Mouse (Mus musculus) kidney, adult 8-10 months (tissue): ENCODE measurements around the gene Pcyt2.

Experiments
- DNase-seq, 2 experiments: peaks; one replicate each; pipeline ENCODE4 v3.0.0; 2022

Pcyt2 gene

GRCm38 (mm10) chr11:120632559-120633519 is 15.1 kb upstream of the Pcyt2 start:
- peak; percentile 86 to 88 for DNase-seq

GRCm38 (mm10) chr11:120631726-120632448 is 14.2 kb upstream of the Pcyt2 start:
- no peak for DNase-seq

GRCm38 (mm10) chr11:120630881-120631725 is 13.4 kb upstream of the Pcyt2 start:
- DNase-seq, result peak; percentile 75 to 77

GRCm38 (mm10) chr11:120630401-120630871 is 12.7 kb upstream of the Pcyt2 start:
- DNase-seq, result peak; percentile 86 to 89

DNA sequence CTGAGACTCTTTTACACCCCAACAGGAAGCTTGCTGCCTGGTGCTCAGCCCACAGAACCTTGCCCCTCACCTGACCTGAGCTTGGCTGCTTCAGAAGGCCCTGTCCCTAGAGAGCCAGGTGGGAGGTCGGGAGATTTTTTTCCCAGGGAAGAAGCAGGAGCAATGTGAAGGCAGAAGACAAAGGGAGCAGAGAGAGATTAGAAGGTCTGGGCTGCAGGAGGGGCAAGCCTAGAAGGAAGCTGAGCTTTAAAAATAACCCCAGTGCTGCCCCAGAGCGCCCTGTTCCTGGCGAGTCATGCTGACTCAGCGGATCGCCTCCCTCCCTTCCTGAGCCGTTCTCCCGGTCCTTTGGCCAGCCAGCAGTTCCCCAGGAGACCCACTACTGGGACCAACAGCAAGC is 12.2 kb upstream of the Pcyt2 start:
- DNase-seq, result peak; percentile 67 to 69

- DNase-seq, result peak; percentile 74
Measured at GRCm38 (mm10) chr11:120629341-120629730, 11.6 kb upstream of the Pcyt2 start.

DNA sequence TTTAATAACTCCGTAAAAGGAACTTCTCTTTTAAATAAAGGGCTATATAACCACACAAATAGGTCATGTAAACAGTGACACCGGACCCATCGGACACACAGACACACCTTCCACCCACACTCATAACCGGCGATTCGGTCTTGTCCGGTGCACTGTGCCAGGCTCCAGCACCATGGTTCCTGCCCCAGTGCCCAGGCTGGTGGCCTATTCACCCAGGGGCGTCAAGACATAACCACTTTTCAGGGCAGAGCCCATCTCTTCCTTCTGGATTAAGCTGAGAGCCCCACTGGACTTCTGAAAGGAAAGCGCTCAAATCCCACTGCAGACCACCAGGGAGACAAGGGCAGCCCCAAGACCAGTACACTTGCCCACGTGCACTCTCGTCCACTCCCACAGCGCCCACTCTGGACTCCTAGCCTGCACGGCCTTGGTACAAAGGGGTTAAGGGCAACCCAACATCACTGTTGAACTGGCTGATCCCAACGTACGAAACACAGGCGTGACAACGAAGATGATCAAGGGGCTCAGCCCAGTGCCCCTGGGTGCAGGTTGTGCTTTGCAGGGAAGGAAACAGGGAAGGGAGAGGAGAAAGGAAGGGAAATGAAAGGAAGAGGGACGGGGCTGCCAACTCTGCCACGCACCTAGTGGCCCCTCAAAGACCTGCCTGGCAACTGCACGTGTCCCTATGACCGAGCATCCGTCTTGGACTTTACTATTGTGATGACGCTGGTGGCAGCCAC is 11.0 kb upstream of the Pcyt2 start:
- DNase-seq, result no peak

GRCm38 (mm10) chr11:120627468-120628300 is 9.9 kb upstream of the Pcyt2 start:
- DNase-seq, result no peak

- DNase-seq, result no peak
Measured at GRCm38 (mm10) chr11:120626785-120627467, 9.2 kb upstream of the Pcyt2 start.

DNA sequence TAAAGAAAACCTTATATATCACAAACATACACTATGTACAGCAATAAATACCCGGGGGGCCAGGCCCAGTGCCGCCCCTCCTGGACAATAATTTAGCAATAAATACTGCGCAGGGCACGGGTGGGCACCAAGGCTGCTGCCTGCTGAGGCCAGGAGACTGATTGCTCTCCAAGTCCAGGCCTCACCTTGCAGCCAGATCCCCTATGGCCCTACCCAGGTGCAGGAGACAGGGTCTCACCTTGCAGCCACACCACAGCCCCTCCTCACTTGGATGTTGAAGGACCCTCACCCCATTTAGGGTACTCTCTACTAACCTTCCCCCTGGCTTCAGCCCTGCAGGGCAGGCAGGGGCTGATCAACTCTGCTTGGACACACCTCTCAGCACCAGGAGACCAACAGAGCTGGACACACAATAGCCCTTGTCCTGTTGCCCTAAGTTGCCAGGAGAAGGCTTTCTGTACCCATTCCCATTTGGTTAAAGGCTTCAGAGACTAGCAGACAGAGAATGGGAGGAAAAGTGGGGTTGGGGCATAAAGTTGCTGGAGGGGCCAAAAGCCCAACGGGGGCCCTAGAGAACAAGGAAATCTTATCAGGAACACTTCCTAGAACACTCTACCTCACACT is 7.5 kb upstream of the Pcyt2 start, which contains the start of gene Sirt7:
Gene Sirt7, minus strand, starts transcription at position 89 of the 624 bp plus-strand sequence.
- no peak for DNase-seq

DNA sequence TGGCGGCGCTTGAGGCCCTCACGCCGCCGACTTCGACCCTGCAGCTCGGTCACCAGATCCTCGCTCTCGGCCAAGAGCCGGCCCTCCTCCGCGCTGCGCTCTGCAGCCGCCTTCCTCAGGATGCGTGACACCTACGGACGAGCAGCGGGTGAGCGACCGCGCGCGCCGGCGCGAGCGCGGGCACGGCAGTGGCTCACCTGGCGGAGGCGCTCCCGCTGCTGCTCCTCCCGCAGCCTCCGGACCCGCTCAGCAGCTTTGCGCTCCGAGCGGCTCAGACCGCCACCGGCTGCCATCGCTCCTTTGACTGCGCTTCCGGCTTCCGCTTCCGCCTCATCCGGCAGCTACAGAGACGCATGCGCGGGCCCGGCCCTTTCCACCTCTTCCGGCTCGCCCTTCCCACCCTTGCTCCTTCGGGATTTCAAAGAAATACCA is 7.0 kb upstream of the Pcyt2 start:
- peak; percentile 84 to 87 for DNase-seq

DNA sequence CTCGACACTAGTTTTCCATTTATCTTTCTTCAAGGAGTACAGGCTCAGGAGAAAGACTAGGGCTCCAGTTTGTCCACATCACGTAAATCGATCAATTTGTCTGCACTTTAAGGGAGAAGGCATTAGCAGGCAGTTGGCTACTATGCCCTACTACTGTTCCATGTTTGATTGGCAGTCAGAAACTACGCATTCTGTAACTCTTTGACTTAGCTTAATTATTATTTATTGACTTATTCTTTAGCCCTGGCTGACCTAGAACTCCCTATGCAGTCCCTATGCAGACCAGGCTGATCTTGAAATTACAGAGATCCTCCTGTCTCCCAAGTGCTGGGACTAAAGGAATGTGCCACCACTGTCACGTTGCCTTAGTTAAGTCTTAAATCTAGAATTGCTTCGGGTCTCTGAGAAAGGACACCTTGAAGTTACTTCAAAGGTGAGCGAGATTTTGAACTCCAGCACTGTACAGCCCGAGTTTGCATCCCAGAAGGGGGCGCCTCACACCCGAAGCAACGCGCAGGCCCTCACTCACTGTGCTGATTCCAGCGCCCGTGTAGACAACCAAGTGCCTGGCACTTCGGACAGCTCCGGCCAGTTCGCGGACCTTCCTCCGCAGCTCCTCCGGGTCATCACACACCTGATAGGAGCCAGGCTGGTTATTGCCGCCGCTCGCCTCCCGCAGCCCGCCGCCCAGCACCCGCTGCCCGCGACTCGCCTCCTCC is 6.4 kb upstream of the Pcyt2 start:
- peak; percentile 64 to 81 for DNase-seq

- DNase-seq, result no peak
Measured at GRCm38 (mm10) chr11:120622805-120623204, 5.1 kb upstream of the Pcyt2 start.

DNA sequence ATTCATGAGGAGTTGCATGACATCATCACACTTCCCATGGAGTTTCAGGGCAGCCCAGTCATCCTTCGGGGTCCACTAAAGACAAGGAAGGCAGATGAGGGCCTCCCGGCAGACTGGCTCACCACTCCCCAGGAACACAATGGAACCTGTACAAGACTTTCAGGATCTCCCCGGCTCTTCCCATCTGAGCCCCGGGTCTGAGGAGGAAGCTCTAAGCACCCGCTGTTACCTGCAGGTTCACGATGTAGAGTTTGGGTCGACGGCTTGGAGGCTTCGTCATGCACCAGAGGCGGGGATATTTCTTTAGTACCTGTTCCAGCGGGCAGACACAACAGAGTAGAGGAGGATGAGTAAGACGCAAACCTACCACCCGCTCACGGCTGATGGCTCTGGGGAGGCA is 2.5 kb upstream of the Pcyt2 start:
- no peak for DNase-seq

DNA sequence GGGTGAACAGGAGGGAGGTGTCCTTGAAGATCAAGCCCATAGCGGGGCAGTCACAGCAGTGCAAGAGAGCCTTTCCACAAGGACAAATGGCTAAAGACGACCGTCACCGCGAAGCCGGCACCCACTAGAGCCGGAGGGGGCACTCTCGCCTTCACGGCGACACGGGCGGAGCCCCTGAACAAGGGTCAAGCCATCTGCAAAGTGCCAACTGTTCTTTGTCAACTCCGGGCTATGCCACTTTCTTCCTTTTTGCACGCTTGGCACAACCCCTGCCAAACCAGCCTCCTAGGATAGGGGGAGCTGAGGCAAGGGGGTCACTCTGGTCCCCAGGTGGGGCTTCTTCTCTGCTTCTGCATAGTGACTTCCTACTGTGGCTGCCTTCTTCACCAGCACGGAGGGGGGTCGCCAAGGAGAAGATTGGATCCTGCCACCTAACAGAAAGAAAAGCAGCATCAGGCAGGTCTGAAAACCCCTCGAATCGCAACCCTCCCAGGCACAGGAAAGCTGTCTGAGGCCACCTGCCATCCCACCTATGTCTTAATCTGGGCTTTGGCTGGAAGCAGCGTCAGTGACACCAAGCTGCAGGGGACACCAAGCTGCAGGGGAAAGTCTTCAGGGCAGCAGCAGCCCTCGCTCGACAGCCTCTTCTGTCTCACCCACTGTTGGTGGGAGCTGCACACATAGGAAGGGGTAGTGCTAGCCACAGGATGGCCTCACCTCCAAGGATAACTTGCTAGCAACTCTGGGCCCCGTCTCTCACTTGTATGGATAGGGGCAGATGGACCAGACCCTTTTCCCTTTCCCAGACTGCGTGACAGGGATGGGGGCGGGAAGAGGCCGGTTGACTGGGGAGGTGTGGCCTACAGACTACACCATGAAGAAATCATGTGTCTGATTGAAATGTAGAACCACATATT is 1.1 kb upstream of the Pcyt2 start:
- no peak for DNase-seq

DNA sequence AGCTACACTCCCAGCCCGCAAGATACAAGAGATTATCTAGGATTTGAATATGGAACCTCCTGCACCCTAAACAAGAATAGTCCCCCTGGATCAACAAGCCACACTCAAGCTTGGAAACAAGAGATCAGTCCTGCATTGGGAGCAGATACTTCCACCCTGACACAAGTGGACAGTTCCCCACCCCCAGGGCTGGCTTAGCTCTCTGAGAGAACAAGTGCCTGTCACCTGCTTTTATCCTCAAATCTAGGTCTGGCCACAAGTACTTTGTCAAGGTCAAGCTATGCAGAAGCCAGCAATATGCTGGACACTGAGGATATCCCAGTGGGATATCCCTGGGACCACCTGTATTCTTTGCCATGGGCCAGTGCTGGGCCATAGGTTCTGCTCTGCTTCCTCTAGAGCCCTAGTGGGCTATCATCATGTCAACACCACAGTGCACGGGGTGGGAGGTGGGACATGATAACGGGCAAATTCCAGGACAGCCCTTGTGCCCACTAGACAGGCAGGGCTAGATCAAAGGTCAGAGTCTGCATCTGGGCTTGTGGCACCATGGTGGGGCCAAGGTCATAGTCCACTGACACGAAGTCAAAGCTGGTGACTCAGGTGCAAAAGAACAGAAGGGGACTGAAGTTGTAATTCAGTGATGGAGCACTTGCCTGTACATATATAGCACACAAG is 980 bp downstream of the Pcyt2 start:
- DNase-seq, result peak; percentile 79 to 84

- no peak for DNase-seq
Measured at GRCm38 (mm10) chr11:120615606-120616203, 2.0 kb downstream of the Pcyt2 start.
